Mouse (Mus musculus): ENCODE results near the gene Nsrp1. TPM values are rescaled to one million over a fixed set of nuclear protein-coding genes. Genes with fewer than 3 reads are reported as not detected.
"Not testable (repeated sequence)": the region's sequence is repeated elsewhere in the genome, so short reads cannot be mapped to it uniquely, and the experiment has no call there.

The Nsrp1 gene
- polyA plus RNA-seq (2014; fragmentation: Nextera tagmentation; extraction: Ambion mirVana): 49.1 and 55.7 TPM in 2 replicates

DNA sequence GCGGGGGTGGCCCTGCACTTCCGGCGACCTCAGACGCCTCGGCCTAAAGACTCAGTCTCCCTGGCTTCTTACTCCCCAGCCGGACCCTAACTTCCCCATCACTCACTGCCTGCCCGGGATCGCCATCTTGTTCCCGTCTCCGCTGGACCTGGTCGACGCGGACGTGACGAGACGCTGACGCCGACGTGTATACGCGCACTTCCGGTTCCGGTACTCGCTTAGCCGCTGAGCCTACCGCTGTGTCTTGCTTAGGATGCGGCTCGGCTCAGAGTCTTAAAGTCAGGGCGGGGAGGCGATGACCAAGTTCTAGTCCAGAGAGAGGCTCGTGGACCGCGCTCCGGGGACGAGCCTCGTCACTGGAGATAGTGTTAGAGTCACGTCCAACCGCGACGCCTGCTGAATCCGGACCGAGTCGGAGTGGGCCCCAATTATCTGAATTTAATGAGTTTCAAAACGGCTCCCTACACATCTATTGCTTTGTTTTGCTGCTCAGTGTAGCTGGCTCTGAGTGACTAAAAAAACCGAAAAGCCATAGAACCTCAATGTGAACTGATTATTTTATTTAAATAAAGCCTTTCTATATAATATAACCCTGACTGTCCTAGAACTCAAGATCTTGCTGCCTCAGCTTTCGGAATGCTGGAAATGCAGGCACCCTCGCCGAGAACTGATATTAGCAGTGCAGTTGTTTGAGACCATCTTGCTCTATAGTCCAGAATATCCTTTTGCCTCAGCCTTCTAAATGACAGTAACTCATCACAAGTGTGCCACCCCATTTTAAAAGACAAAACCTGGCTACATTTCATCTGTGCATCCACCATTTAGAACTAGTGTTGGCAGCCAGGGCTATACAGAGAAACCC lies at the start of gene Nsrp1:
Gene Nsrp1 (minus strand): TSS at position 163 of the 862 bp plus-strand sequence.
- H3K4me2 ChIP-seq (ENCODE audit: low read depth): peak within 1 kb of the TSS; percentile 47
- 4% methylated on average over 48 of the region's 48 CpGs for WGBS
- no peaks in the 10 kb centered on the region for H3K9me3 ChIP-seq (ENCODE audit: control insufficient read depth, low read length)
- no peaks in the 10 kb centered on the region for H3K36me3 ChIP-seq (ENCODE audit: control insufficient read depth, insufficient read depth, low read length)
- ATAC-seq (ENCODE audit: insufficient read depth, low FRiP score, low TSS enrichment) (peak; percentile 97), DNase-seq (ENCODE audit: low spot score) (peak; percentile 94)
- H3K27ac ChIP-seq (ENCODE audit: low read depth, low read length): peak within 1 kb of the TSS; percentile 72
- H3K4me1 ChIP-seq (ENCODE audit: control insufficient read depth, insufficient read depth, low read length): peaks cover 3% of the 10 kb centered on the region; the same call in 1 of the 2 replicates
- H3K4me3 ChIP-seq (ENCODE audit: low read depth, low read length): peak within 1 kb of the TSS; percentile 68
- peak within 1 kb of the TSS; percentile 70 for H3K9ac ChIP-seq (ENCODE audit: low read length)
- no peaks in the 10 kb centered on the region for H3K27me3 ChIP-seq (ENCODE audit: control insufficient read depth, insufficient read depth, low read length)

DNA sequence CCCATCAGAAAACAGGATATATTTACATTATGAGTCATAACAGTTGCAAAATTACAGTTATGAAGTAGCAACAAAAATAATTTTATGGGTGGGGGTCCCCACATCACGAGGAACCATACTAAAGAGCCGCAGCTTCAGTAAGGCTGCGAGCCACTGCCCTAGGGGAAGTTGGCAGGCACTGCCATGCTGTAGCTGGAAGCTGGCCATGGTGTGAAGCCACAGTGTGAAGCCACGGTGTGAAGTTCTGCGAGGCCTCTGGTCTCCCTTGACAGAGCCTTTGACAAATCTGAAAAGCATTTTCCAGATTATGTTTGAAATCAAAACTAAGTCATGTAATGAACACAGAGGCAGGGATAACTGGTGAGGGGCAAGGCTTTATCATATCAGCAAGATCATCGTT lies 32.9 kb upstream of the Nsrp1 start:
- ATAC-seq (ENCODE audit: insufficient read depth, low FRiP score, low TSS enrichment) (no peak), DNase-seq (ENCODE audit: low spot score) (no peak)
- Histone ChIP-seq H3K36me3 (ENCODE audit: control insufficient read depth, insufficient read depth, low read length) (no peaks in the 10 kb centered on the region), H3K4me2 (ENCODE audit: low read depth) (no peak overlapping the region), H3K4me3 (ENCODE audit: low read depth, low read length) (no peak overlapping the region), H3K9ac (ENCODE audit: low read length) (no peak overlapping the region), H3K4me1 (ENCODE audit: control insufficient read depth, insufficient read depth, low read length) (no peaks in the 10 kb centered on the region), H3K9me3 (ENCODE audit: control insufficient read depth, low read length) (no peaks in the 10 kb centered on the region), H3K27ac (ENCODE audit: low read depth, low read length) (no peak overlapping the region), H3K27me3 (ENCODE audit: control insufficient read depth, insufficient read depth, low read length) (no peaks in the 10 kb centered on the region)
- 84% methylated on average over 6 of the region's 6 CpGs for WGBS

DNA sequence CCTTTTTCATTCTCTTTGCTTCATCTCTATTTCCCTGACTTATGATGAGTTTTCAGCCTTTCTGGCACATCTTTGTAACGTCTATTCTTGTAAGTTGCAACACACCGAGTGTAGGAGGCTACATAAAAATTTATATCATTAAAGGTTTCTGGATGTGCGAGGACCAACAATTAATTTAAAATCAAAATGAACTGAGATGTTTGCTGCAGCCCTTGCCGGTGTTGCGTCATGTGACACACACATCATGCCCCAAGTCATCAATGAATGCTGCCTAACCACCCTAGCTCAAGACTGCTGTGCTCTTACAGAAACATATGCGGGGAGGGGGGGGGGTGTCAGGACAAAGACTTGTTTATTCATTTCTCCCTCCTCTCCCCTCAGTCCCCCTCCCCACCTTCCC lies 30.2 kb upstream of the Nsrp1 start:
- ATAC-seq (ENCODE audit: insufficient read depth, low FRiP score, low TSS enrichment) (no peak), DNase-seq (ENCODE audit: low spot score) (no peak)
- no peaks in the 10 kb centered on the region for H3K4me1 ChIP-seq (ENCODE audit: control insufficient read depth, insufficient read depth, low read length)
- H3K4me2 ChIP-seq (ENCODE audit: low read depth): no peak overlapping the region
- WGBS: 89% methylated on average over 6 of the region's 6 CpGs
- H3K9me3 ChIP-seq (ENCODE audit: control insufficient read depth, low read length): no peaks in the 10 kb centered on the region
- H3K27me3 ChIP-seq (ENCODE audit: control insufficient read depth, insufficient read depth, low read length): no peaks in the 10 kb centered on the region
- no peak overlapping the region for H3K4me3 ChIP-seq (ENCODE audit: low read depth, low read length)
- no peaks in the 10 kb centered on the region for H3K36me3 ChIP-seq (ENCODE audit: control insufficient read depth, insufficient read depth, low read length)
- no peak overlapping the region for H3K27ac ChIP-seq (ENCODE audit: low read depth, low read length)
- no peak overlapping the region for H3K9ac ChIP-seq (ENCODE audit: low read length)

DNA sequence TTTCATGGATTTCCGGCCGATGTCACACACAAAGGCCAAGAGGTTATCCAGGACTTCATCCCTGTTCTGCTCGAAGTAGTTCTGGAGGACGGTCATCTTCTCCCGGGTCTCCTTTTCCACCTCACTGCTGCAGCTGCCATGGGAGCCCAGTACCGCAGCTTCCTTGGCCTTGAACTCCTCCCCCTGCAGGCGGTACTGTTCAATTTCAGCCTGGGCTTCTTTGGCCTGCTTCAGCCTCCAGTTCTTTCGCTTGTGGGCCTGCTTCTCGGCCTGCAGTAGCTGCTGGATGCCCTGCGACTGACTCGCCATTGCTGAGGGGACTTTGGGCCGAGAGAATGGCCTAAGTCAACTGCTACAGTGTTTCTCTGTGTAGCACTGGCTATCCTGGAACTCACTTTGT lies 29.6 kb upstream of the Nsrp1 start:
- not testable (repeated sequence) for H3K4me2 ChIP-seq (ENCODE audit: low read depth); H3K4me1 ChIP-seq (ENCODE audit: control insufficient read depth, insufficient read depth, low read length); H3K27me3 ChIP-seq (ENCODE audit: control insufficient read depth, insufficient read depth, low read length); H3K9me3 ChIP-seq (ENCODE audit: control insufficient read depth, low read length); ATAC-seq (ENCODE audit: insufficient read depth, low FRiP score, low TSS enrichment); H3K36me3 ChIP-seq (ENCODE audit: control insufficient read depth, insufficient read depth, low read length); H3K27ac ChIP-seq (ENCODE audit: low read depth, low read length); H3K4me3 ChIP-seq (ENCODE audit: low read depth, low read length); DNase-seq (ENCODE audit: low spot score); H3K9ac ChIP-seq (ENCODE audit: low read length)
- WGBS: 80% methylated on average over 12 of the region's 12 CpGs

DNA sequence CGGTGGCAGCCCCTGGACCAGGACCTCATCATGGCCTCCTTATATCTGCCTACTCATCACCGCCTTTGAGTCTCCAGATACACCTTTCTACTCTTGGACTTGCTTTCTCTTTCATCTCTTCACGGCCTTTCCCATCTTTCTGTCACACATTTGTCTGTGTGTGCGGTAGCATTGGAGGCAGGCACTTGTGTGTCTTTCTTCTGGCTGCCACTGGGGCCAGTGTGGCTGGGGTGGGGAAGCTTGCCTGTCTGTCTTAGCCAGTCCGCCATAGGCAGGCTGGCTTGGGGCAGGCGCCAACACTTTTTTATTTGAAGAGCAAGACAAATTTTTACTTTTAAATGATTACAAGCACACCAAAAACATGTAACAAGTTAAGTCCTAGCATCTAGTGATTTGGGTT lies 28.7 kb upstream of the Nsrp1 start:
- H3K9me3 ChIP-seq (ENCODE audit: control insufficient read depth, low read length): no peaks in the 10 kb centered on the region
- no peak overlapping the region for H3K9ac ChIP-seq (ENCODE audit: low read length)
- WGBS: 92% methylated on average over 6 of the region's 6 CpGs
- no peaks in the 10 kb centered on the region for H3K27me3 ChIP-seq (ENCODE audit: control insufficient read depth, insufficient read depth, low read length)
- no peaks in the 10 kb centered on the region for H3K36me3 ChIP-seq (ENCODE audit: control insufficient read depth, insufficient read depth, low read length)
- DNase-seq (ENCODE audit: low spot score): no peak
- no peak overlapping the region for H3K27ac ChIP-seq (ENCODE audit: low read depth, low read length)
- H3K4me2 ChIP-seq (ENCODE audit: low read depth): no peak overlapping the region
- no peak for ATAC-seq (ENCODE audit: insufficient read depth, low FRiP score, low TSS enrichment)
- no peaks in the 10 kb centered on the region for H3K4me1 ChIP-seq (ENCODE audit: control insufficient read depth, insufficient read depth, low read length)
- no peak overlapping the region for H3K4me3 ChIP-seq (ENCODE audit: low read depth, low read length)

DNA sequence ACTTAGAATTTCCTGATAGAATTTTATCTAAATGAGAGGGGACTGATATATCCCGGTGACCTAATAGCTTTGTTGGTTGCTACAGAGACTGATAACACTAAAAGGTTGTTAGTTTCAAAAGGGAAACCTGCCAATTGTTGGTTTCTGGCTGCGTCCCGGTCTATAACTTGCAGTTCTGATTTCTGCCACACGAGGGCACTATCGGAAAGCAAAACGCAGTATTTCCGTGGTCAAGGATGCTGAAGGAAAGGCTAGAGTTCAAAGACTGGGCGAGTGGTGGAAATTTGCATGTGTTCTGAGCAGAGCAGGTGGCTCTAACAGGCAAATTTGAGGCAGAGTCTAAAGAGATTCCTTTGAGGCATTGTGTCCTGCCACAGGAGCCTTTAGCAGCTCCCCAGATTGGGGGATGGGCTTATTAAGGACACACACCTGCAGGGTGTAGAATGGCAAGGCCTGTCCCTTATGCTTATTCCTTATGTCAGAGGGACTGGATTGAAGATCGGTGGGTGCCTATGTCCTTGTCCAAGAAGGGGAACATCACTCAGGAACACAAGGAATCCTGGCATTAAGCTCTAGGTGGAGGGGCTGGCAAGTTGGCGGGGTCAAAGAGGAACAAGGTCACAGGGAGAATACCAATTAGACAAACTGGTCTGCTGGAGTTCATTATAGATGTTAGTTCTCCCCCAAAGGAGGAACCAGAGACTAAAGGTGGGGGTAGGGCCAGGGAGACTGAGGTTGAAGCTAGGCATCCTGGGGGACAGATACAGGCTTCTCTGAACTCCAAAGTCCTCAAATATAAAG lies 22.1 kb upstream of the Nsrp1 start:
- DNase-seq (ENCODE audit: low spot score) (peak; percentile 84), ATAC-seq (ENCODE audit: insufficient read depth, low FRiP score, low TSS enrichment) (no peak)
- Histone ChIP-seq H3K27ac (ENCODE audit: low read depth, low read length) (no peak overlapping the region), H3K4me3 (ENCODE audit: low read depth, low read length) (no peak overlapping the region), H3K9me3 (ENCODE audit: control insufficient read depth, low read length) (no peaks in the 10 kb centered on the region), H3K27me3 (ENCODE audit: control insufficient read depth, insufficient read depth, low read length) (no peaks in the 10 kb centered on the region), H3K9ac (ENCODE audit: low read length) (no peak overlapping the region), H3K4me1 (ENCODE audit: control insufficient read depth, insufficient read depth, low read length) (no peaks in the 10 kb centered on the region), H3K36me3 (ENCODE audit: control insufficient read depth, insufficient read depth, low read length) (no peaks in the 10 kb centered on the region), H3K4me2 (ENCODE audit: low read depth) (no peak overlapping the region)
- WGBS: 15% methylated on average over 10 of the region's 10 CpGs

DNA sequence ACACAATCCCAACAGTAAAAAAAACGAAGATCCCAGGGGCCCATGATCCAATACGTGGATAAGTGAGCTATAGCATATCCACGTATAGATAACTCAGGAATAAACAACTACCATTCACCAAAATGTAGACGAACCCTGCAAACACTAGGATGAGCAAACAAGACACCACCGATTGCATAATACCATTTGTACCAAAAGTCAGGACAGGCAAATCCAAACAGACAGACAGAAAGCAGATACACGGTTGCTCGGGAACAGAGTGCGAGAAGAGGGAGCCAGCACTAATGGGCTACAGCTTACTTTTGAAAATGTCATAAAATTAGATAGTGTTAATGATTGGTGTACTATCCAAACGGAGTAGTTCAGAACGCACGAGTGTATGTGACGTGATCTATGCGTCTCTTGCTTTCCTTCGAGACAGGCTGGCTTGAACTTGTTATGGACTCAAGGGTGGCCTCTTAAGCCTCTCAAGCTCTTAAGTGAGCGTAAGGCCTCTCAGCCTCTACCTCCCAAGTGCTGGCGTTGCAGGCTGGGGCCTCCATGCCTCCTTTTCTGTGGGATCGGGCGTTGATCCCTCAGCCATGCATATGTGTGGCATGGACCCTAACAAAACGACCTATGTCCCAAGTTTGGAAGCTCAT lies 20.2 kb upstream of the Nsrp1 start:
- Histone ChIP-seq H3K9ac (ENCODE audit: low read length) (no peak overlapping the region), H3K4me1 (ENCODE audit: control insufficient read depth, insufficient read depth, low read length) (no peaks in the 10 kb centered on the region), H3K36me3 (ENCODE audit: control insufficient read depth, insufficient read depth, low read length) (no peaks in the 10 kb centered on the region), H3K4me2 (ENCODE audit: low read depth) (no peak overlapping the region), H3K4me3 (ENCODE audit: low read depth, low read length) (no peak overlapping the region), H3K9me3 (ENCODE audit: control insufficient read depth, low read length) (no peaks in the 10 kb centered on the region), H3K27ac (ENCODE audit: low read depth, low read length) (no peak overlapping the region), H3K27me3 (ENCODE audit: control insufficient read depth, insufficient read depth, low read length) (no peaks in the 10 kb centered on the region)
- no peak for ATAC-seq (ENCODE audit: insufficient read depth, low FRiP score, low TSS enrichment)
- 85% methylated on average over 19 of the region's 19 CpGs for WGBS
- DNase-seq (ENCODE audit: low spot score): no peak

DNA sequence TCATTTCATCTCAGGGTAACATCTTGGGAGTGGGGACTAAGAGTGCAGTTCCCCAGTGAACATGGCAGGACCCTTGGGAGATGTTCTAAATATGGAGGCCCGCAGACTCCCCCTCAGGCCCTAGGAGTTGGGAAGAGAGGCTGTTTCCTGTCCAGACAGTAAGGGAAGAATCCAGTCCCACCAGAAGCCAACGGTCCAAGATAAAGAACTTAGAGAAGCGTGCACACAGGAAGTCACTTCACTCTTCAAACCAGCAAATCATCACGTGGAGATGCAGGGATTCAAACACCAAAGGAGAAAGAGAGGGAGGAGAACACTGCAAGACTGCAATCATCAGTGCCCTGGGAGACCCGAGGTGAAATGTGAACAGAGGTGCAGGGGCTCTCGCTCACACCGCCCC lies 18.8 kb upstream of the Nsrp1 start:
- no peaks in the 10 kb centered on the region for H3K36me3 ChIP-seq (ENCODE audit: control insufficient read depth, insufficient read depth, low read length)
- 74% methylated on average over 7 of the region's 7 CpGs for WGBS
- ATAC-seq (ENCODE audit: insufficient read depth, low FRiP score, low TSS enrichment): no peak

More for the DNA sequence above, 18.8 kb upstream of the Nsrp1 start:
- no peak overlapping the region for H3K9ac ChIP-seq (ENCODE audit: low read length)
- no peaks in the 10 kb centered on the region for H3K4me1 ChIP-seq (ENCODE audit: control insufficient read depth, insufficient read depth, low read length)
- DNase-seq (ENCODE audit: low spot score): no peak
- no peaks in the 10 kb centered on the region for H3K9me3 ChIP-seq (ENCODE audit: control insufficient read depth, low read length)
- H3K4me3 ChIP-seq (ENCODE audit: low read depth, low read length): no peak overlapping the region
- H3K27ac ChIP-seq (ENCODE audit: low read depth, low read length): no peak overlapping the region
- H3K27me3 ChIP-seq (ENCODE audit: control insufficient read depth, insufficient read depth, low read length): no peaks in the 10 kb centered on the region
- no peak overlapping the region for H3K4me2 ChIP-seq (ENCODE audit: low read depth)
